Mouse (Mus musculus): Measurements from ENCODE around the gene Rtp1. TPM values are rescaled to one million over a fixed set of nuclear protein-coding genes. Genes with fewer than 3 reads are reported as not detected.

Gene Rtp1
- polyA plus RNA-seq, 1 experiment from 2014 or later, result not detected

Other genes starting within 250 kb of the Rtp1 start
- 22.4 and 26.7 TPM in 2 replicates for gene St6gal1, start 204.4 kb upstream of the Rtp1 start, polyA plus RNA-seq (2014; fragmentation: Nextera tagmentation; extraction: Ambion mirVana)
- gene Rtp4, start 91.2 kb downstream of the Rtp1 start, polyA plus RNA-seq (2014; fragmentation: Nextera tagmentation; extraction: Ambion mirVana), result 4.9 and 6.2 TPM in 2 replicates
- gene Masp1, start 91.7 kb downstream of the Rtp1 start, polyA plus RNA-seq (2014; fragmentation: Nextera tagmentation; extraction: Ambion mirVana), result 6.0 and 6.4 TPM in 2 replicates

Data from intestine, embryonic 14.5 days (tissue).